Mouse (Mus musculus) embryonic facial prominence, embryonic 11.5 days (tissue): ENCODE data around the gene Odf4. TPM values are rescaled to one million over a fixed set of nuclear protein-coding genes. Genes with fewer than 3 reads are reported as not detected.

Source experiments
- ATAC-seq: fragments of 200-750 bp; cut with Nextera tagmentation; replicated peaks from 2 replicates; pipeline ENCODE4 v1.8.0; 2017; ENCODE audit warnings: low read depth; ENCODE audit not compliant: insufficient number of reproducible peaks, low FRiP score, low TSS enrichment
- DNase-seq: peaks from one replicate; pipeline ENCODE4 v3.0.0-alpha.2; 2015; ENCODE audit warnings: low spot score
- H3K27ac ChIP-seq: fragments of 300-500 bp; sonication (generic); replicated peaks from 2 replicates; pipeline ENCODE4 v1.5.1; 2014; ENCODE audit warnings: mild to moderate bottlenecking, low read depth, low read length, control low read depth
- H3K27me3 ChIP-seq: fragments of 300-500 bp; sonication (generic); 2 replicates; pipeline ENCODE4 v1.6.1; 2014; ENCODE audit warnings: mild to moderate bottlenecking, low read length, moderate library complexity, mixed read lengths; ENCODE audit not compliant: control insufficient read depth, insufficient read depth
- H3K36me3 ChIP-seq: fragments of 300-500 bp; sonication (generic); replicated peaks from 2 replicates; pipeline ENCODE4 v1.6.1; 2014; ENCODE audit warnings: low read depth, mild to moderate bottlenecking, low read length, moderate library complexity, mixed read lengths; ENCODE audit not compliant: control insufficient read depth, insufficient read depth
- H3K4me1 ChIP-seq: fragments of 300-500 bp; sonication (generic); 2 replicates; pipeline ENCODE4 v1.6.1; 2014; ENCODE audit warnings: low read length, mixed read lengths; ENCODE audit not compliant: control insufficient read depth, insufficient read depth
- H3K4me2 ChIP-seq: fragments of 300-500 bp; sonication (generic); 2 replicates; pipeline ENCODE4 v1.6.1; 2014; ENCODE audit warnings: low read depth, mild to moderate bottlenecking, control low read depth, low read length, moderate library complexity
- H3K4me3 ChIP-seq: fragments of 300-500 bp; sonication (generic); 2 replicates; pipeline ENCODE4 v1.5.1; 2014; ENCODE audit warnings: low read depth, low read length, control low read depth
- H3K9ac ChIP-seq: fragments of 300-500 bp; sonication (generic); replicated peaks from 2 replicates; pipeline ENCODE4 v1.6.1; 2014; ENCODE audit warnings: mild to moderate bottlenecking, control low read depth, low read length
- H3K9me3 ChIP-seq: fragments of 300-500 bp; sonication (generic); replicated peaks from 2 replicates; pipeline ENCODE4 v1.6.1; 2016; ENCODE audit warnings: mild to moderate bottlenecking, low read length, inconsistent platforms, mixed read lengths; ENCODE audit not compliant: control insufficient read depth
- WGBS: fragments of 180-500 bp; shearing (Covaris S2); extraction: QIAGEN DNeasy Blood & Tissue Kit; methylation state at CpG from one replicate; pipeline ENCODE4 v1.1.7; 2014; 5-methylcytosine and 5-hydroxymethylcytosine counted together
- polyA plus RNA-seq: library from polyadenylated mRNA; unstranded; fragments of >200 nt; fragmentation: Nextera tagmentation; extraction: Ambion mirVana; gene quantifications from 2 replicates; pipeline ENCODE4 v1.2.1, GENCODE M21; 2014

Gene Odf4
- polyA plus RNA-seq, 1 experiment from 2014 or later: not detected

GRCm38 (mm10) chr11:68905138-68905531, 21.7 kb downstream of the Odf4 start:
- Histone ChIP-seq H3K27me3 (no peaks in the 10 kb centered on the region), H3K27ac (no peak overlapping the region), H3K9me3 (no peaks in the 10 kb centered on the region), H3K36me3 (peaks cover 12% of the 10 kb centered on the region), H3K4me3 (no peak overlapping the region), H3K4me1 (no peaks in the 10 kb centered on the region), H3K9ac (no peak overlapping the region; the same call in 1 of the 2 replicates), H3K4me2 (no peak overlapping the region)
- ATAC-seq (no peak), DNase-seq (no peak)
- WGBS: 91% methylated on average over 3 of the region's 3 CpGs

DNA sequence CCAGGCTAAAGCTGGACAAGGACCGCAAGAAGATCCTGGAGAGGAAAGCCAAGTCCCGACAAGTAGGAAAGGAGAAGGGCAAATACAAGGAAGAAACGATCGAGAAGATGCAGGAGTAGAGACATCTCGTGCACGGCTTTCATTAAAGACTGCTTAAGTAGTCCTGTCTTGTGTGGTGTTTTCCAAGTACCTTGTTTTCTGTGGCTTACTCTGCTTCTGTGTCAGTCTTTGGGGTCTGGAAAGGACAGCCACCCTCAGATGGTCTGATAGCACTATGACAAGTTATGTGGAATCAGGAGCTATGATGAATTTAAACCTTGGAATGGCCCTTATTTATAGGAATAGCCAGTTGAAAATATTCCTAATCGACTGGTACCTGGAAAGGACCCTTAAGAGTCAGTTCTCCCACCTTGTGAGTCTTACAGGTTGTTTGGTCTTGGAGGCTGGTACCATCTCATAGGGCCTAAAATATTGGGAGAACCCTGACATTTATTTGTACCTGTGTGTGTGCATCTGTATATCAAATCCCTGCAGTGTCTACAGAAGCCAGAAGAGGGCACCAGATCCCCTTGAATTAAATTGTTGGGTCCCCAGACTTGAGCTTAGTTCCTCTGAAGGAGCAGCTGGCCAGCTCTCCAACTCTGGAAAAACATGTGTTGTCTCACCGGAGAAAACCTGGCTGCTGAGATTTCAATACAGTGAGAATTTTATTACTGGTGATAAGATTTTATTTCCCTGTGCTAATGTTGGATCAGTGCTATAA, 22.3 kb downstream of the Odf4 start:
- no peak overlapping the region for H3K27ac ChIP-seq
- no peaks in the 10 kb centered on the region for H3K9me3 ChIP-seq
- H3K9ac ChIP-seq: no peak overlapping the region; the same call in 1 of the 2 replicates
- no peak for ATAC-seq
- H3K4me1 ChIP-seq: no peaks in the 10 kb centered on the region
- no peak overlapping the region for H3K4me3 ChIP-seq
- no peaks in the 10 kb centered on the region for H3K27me3 ChIP-seq
- H3K4me2 ChIP-seq: no peak overlapping the region
- peaks cover 12% of the 10 kb centered on the region for H3K36me3 ChIP-seq
- 85% methylated on average over 8 of the region's 8 CpGs for WGBS
- peak; percentile 87 for DNase-seq

GRCm38 (mm10) chr11:68903775-68904174, 23.1 kb downstream of the Odf4 start:
- Histone ChIP-seq H3K36me3 (peaks cover 12% of the 10 kb centered on the region), H3K4me1 (no peaks in the 10 kb centered on the region), H3K4me3 (no peak overlapping the region)

GRCm38 (mm10) chr11:68902823-68903222, 24.1 kb downstream of the Odf4 start:
- 83% methylated on average over 5 of the region's 5 CpGs for WGBS
- Histone ChIP-seq H3K36me3 (peaks cover 12% of the 10 kb centered on the region), H3K9me3 (no peaks in the 10 kb centered on the region), H3K4me1 (no peaks in the 10 kb centered on the region), H3K4me3 (peak overlapping the region; percentile 84), H3K27ac (no peak overlapping the region), H3K27me3 (no peaks in the 10 kb centered on the region), H3K9ac (peak overlapping the region; percentile 97), H3K4me2 (peak overlapping the region; percentile 73)
- DNase-seq (no peak), ATAC-seq (no peak)

More at GRCm38 (mm10) chr11:68903775-68904174, 23.1 kb downstream of the Odf4 start:
- DNase-seq: no peak
- Histone ChIP-seq H3K9ac (no peak overlapping the region), H3K9me3 (no peaks in the 10 kb centered on the region), H3K27ac (no peak overlapping the region), H3K27me3 (no peaks in the 10 kb centered on the region), H3K4me2 (no peak overlapping the region)
- no peak for ATAC-seq
- 92% methylated on average over 2 of the region's 2 CpGs for WGBS

- WGBS: 5% methylated on average over 11 of the region's 11 CpGs
- no peak overlapping the region for H3K27ac ChIP-seq
Measured at GRCm38 (mm10) chr11:68902367-68902766, 24.5 kb downstream of the Odf4 start.

DNA sequence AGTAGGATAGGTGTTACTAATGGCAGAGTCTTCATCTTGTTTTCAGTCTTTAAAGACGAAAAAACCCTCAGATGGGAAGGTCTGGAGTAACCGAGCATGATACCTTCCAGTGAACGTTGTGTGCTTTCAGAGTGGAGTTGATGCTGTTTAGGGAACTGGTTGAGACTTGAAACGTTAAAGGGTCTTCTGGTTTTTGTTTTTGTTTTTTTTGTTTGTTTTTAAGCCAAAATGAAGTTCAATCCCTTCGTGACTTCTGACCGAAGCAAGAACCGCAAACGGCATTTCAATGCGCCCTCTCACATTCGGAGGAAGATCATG, 24.9 kb downstream of the Odf4 start:
- Histone ChIP-seq H3K27ac (peak overlapping the region; percentile 87; the same call in 1 of the 2 replicates), H3K9ac (peak overlapping the region; percentile 97), H3K4me2 (peak overlapping the region; percentile 73), H3K36me3 (peaks cover 12% of the 10 kb centered on the region), H3K27me3 (no peaks in the 10 kb centered on the region), H3K4me1 (no peaks in the 10 kb centered on the region), H3K4me3 (peak overlapping the region; percentile 84), H3K9me3 (no peaks in the 10 kb centered on the region)
- WGBS: 3% methylated on average over 10 of the region's 10 CpGs
- no peak for DNase-seq
- ATAC-seq: no peak

More at GRCm38 (mm10) chr11:68902367-68902766, 24.5 kb downstream of the Odf4 start:
- Histone ChIP-seq H3K9me3 (no peaks in the 10 kb centered on the region), H3K36me3 (peaks cover 12% of the 10 kb centered on the region), H3K9ac (peak overlapping the region; percentile 97), H3K4me1 (no peaks in the 10 kb centered on the region), H3K4me3 (peak overlapping the region; percentile 84), H3K4me2 (peak overlapping the region; percentile 73), H3K27me3 (no peaks in the 10 kb centered on the region)
- DNase-seq (no peak), ATAC-seq (no peak)

- H3K9ac ChIP-seq: peak within 1 kb of the TSS; percentile 97
- H3K9me3 ChIP-seq: no peaks in the 10 kb centered on the region
- H3K27me3 ChIP-seq: no peaks in the 10 kb centered on the region
- WGBS: under 1% methylated on average over 52 of the region's 52 CpGs
- H3K36me3 ChIP-seq: peaks cover 12% of the 10 kb centered on the region
- H3K27ac ChIP-seq: peak within 1 kb of the TSS; percentile 87
- ATAC-seq: peak; percentile 82
- DNase-seq: peak; percentile 98
- no peaks in the 10 kb centered on the region for H3K4me1 ChIP-seq
- peak within 1 kb of the TSS; percentile 73 for H3K4me2 ChIP-seq
- peak within 1 kb of the TSS; percentile 84 for H3K4me3 ChIP-seq
Measured at GRCm38 (mm10) chr11:68901351-68902046, 25.4 kb downstream of the Odf4 start, which contains the start of gene Rpl26. TSS of gene Rpl26 (plus strand) at chr11:68901583.
